Mouse (Mus musculus) urinary bladder, postnatal 14 days (tissue): Measurements from ENCODE around the gene Ephb1.

ENCODE experiments used
- DNase-seq: peaks from one replicate; pipeline ENCODE4 v3.0.0; 2021; ENCODE audit warnings: low spot score

Gene Ephb1

GRCm38 (mm10) chr9:101915082-101915481, 439.4 kb downstream of the Ephb1 start:
- no peak for DNase-seq

DNA sequence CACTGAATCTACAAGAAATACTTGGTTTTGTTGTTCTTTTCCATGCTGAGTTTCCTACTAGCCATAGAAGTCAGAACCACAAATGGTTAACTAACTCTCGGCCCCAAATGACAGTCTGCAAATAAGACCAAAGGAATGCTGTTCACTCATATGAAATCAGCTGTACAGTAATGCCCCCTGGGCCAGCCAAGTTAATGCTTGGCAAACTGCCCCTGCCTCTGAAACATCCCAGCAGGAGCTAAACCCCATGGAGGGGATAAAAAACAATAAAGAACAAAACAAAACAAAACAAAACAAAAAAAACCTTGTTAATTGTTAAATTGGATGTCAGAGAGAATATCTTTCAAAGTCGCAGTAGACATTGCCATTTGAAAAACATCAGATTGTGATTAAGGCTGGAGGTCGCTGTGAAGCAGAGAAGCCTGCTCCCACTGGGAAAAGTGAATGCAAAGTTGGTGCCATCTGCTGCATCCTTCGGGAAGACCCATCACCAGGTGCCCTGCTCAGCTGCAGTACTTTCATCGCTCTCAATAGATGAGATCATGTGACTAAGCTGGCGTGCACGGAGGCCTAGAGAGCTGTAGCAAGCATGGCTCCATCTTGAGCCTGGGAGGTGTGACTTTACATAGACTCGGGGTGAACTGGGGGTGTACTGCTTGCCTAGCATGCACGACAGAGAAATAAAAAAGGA, 443.2 kb downstream of the Ephb1 start:
- no peak for DNase-seq

DNA sequence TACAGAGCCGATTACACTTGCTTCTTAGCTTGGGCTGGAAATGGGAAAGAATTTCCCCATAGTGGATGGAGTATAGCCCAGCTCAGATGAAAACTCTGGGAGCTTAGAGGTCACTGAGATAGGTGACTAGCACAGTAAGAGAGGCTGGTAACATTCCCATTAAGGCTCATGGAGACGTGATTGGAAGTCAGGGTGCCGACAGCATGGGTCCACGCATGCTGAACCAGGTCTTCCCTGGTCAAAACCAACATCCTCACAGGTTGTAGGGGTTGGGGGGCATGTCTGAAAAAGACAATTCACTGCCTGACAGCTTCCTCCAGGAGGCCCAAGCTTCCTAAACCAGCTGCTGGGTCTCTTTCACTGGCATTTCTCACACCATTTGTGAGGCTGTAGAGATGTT, 445.0 kb downstream of the Ephb1 start:
- no peak for DNase-seq

- DNase-seq = no peak
Measured at GRCm38 (mm10) chr9:101908849-101909248, 445.6 kb downstream of the Ephb1 start.

- no peak for DNase-seq
Measured at GRCm38 (mm10) chr9:101907747-101908255, 446.7 kb downstream of the Ephb1 start.

- DNase-seq = no peak
Measured at GRCm38 (mm10) chr9:101903406-101903805, 451.1 kb downstream of the Ephb1 start.

DNA sequence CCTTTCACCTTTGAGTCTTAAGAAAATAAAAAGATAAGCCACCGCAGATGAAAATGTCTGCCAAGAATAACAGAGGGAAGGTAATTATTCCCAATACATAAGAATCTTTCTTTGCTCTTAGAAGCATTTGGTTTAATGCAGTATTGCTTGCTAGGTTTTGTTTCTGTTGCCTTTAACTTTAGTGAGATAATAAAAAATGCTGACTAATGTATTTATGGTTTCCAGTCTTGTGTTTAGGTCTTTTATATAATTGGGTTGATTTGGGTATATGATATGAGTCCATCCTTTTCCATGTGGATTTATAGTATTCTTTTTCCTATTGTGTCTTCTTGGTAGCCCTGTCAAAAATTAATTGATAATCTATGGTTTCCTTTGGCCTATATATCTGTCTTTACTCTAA, 456.6 kb downstream of the Ephb1 start:
- DNase-seq = no peak

DNA sequence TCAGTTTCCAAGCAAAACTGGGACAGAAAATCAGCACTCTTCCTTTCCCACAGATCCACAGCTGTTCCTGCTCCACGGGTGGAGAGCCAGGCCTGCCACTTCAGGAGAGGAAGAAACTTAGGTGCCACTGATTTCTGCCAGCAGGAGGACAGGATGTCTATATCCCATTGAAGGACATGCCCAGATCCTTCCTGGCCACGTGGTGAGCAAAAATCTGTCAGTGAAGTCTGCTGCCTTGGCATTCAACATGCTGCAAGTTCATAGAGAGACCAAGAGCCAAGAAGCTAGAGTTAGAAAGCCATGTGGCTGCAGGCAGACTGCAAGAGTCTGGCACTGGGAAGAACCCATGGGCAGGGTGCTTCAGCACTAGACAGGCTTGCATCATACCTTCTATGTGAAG, 471.2 kb downstream of the Ephb1 start:
- DNase-seq = no peak

DNA sequence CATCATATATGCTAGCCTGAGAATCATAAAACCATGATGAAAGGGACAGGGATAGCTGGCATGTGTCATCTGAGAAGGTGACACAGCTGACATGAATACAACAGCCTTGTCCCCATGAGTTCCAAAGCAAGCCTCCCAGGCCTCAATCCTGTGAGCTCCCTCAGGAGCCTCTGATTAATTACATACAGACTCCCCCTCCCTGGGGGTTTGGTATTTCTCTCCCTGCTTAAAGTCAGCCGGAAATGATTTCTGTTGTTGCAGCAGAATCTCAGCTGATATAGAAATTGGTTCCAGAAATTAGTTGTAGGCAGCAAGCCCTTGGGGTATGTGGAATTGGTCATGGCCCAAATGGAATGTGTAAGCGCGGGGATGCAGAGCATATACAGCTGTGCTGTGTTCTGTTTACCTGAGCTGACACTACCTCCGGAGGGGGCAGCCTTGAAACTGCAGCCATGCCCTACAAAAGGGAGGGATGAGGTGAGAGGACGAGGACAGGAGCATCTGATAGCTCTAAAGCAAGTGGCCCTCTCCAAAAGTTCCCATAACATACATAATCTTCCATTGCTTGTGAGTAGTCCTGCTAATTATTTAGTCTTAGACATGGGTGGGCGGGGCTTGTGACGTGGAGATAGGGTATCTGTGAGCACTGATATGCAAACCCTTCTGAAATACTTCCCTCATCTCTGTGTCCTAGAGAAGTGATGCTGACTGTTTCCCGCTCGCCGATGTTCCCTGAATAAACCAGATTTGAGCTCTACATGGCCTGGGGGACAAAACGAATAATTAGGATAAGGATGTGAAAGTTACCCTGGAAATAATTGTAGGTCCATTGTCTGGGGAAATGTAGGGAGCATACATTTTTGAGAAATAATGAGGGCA, 477.1 kb downstream of the Ephb1 start:
- DNase-seq = no peak

DNA sequence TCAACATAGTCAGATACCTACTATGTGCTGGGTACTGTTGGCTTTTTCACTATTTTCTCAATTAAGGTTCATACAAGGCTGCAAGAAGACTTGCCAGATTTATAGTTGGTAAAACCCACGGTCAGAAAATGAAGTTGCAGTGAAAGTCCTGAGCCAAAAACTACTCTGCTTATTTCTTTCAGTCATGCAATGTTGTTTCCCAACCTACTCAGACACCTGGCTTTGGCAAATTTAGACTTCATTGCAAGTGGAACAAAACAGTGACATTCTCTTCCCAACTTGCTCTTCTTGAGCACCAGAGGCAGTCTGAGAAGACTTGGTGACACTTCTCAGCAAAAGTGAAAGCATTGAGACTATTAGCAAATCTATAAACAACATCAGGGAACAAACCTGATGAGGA, 479.2 kb downstream of the Ephb1 start:
- no peak for DNase-seq
